Mouse (Mus musculus) MN1 (cell line): ENCODE measurements at regions not wholly inside any gene's neighbourhood (a gene's known extent, or its start where the extent isn't known, plus 50 kb on each side); places are given as distances from the start of the nearest gene placed in this dataset.

Experiments used
- DNase-seq: peaks from one replicate; pipeline ENCODE4 v3.0.0-alpha.2; 2016; ENCODE audit warnings: low spot score

GRCm38 (mm10) chr15:56604266-56604665, 873.2 kb downstream of the Slc22a22 start:
- DNase-seq = no peak

- no peak for DNase-seq
Measured at GRCm38 (mm10) chr15:56592656-56593055, 884.8 kb downstream of the Slc22a22 start.

- no peak for DNase-seq
Measured at GRCm38 (mm10) chr15:56580745-56581515, 896.5 kb downstream of the Slc22a22 start.

GRCm38 (mm10) chr15:56563192-56563591, 914.2 kb downstream of the Slc22a22 start:
- no peak for DNase-seq

- no peak for DNase-seq
Measured at GRCm38 (mm10) chr15:56562785-56563184, 914.6 kb downstream of the Slc22a22 start.

GRCm38 (mm10) chr15:56562143-56562542, 915.3 kb downstream of the Slc22a22 start:
- no peak for DNase-seq

GRCm38 (mm10) chr15:56554386-56554785, 923.0 kb downstream of the Slc22a22 start:
- no peak for DNase-seq

GRCm38 (mm10) chr15:56553851-56554250, 923.6 kb downstream of the Slc22a22 start:
- no peak for DNase-seq

- DNase-seq = no peak
Measured at GRCm38 (mm10) chr15:56531529-56531928, 945.9 kb downstream of the Slc22a22 start.

- no peak for DNase-seq
Measured at GRCm38 (mm10) chr15:56518379-56518778, 959.0 kb downstream of the Slc22a22 start.

- DNase-seq = no peak
Measured at GRCm38 (mm10) chr15:56516095-56516494, 961.3 kb downstream of the Slc22a22 start.

- DNase-seq = no peak
Measured at GRCm38 (mm10) chr15:56498774-56499173, 978.7 kb downstream of the Slc22a22 start.

GRCm38 (mm10) chr15:56497757-56498156, 979.7 kb downstream of the Slc22a22 start:
- DNase-seq = no peak

GRCm38 (mm10) chr15:56496355-56496754, 981.1 kb downstream of the Slc22a22 start:
- no peak for DNase-seq

- no peak for DNase-seq
Measured at GRCm38 (mm10) chr15:56485931-56486330, 991.5 kb downstream of the Slc22a22 start.

- DNase-seq = no peak
Measured at GRCm38 (mm10) chr15:56484693-56485092, 992.7 kb downstream of the Slc22a22 start.

GRCm38 (mm10) chr15:56479682-56480081, 997.7 kb downstream of the Slc22a22 start:
- DNase-seq = no peak

GRCm38 (mm10) chr15:56479015-56479414, 998.4 kb downstream of the Slc22a22 start:
- DNase-seq = no peak

GRCm38 (mm10) chr15:56473679-56474078, 1003.7 kb downstream of the Slc22a22 start:
- no peak for DNase-seq

GRCm38 (mm10) chr15:56451881-56452280, 1025.5 kb downstream of the Slc22a22 start:
- DNase-seq = no peak

GRCm38 (mm10) chr15:56448015-56448645, 1029.3 kb downstream of the Slc22a22 start:
- DNase-seq = no peak

- DNase-seq = no peak
Measured at GRCm38 (mm10) chr15:56440171-56440570, 1037.3 kb downstream of the Slc22a22 start.

- no peak for DNase-seq
Measured at GRCm38 (mm10) chr15:56438370-56438769, 1039.1 kb downstream of the Slc22a22 start.

GRCm38 (mm10) chr15:56436131-56436530, 1041.3 kb downstream of the Slc22a22 start:
- DNase-seq = no peak
